Mouse (Mus musculus) embryonic fibroblast, embryonic 13.5 days (primary cell): ENCODE measurements at regions not wholly inside any gene's neighbourhood (a gene's known extent, or its start where the extent isn't known, plus 50 kb on each side); places are given as distances from the start of the nearest gene placed in this dataset.

Source experiments
- H3K27ac ChIP-seq: 2 replicates; pipeline ENCODE4 v1.5.1; 2012; ENCODE audit warnings: low read length, control low read depth, inconsistent platforms; ENCODE audit not compliant: insufficient read depth
- H3K4me1 ChIP-seq: 2 replicates; pipeline ENCODE4 v1.6.1; 2011; ENCODE audit warnings: low read length; ENCODE audit not compliant: control insufficient read depth, insufficient read depth
- H3K4me3 ChIP-seq: 2 replicates; pipeline ENCODE4 v1.5.1; 2011; ENCODE audit warnings: mild to moderate bottlenecking, control low read depth, low read length; ENCODE audit not compliant: insufficient read depth
- CTCF ChIP-seq: IDR thresholded peaks from 2 replicates; pipeline ENCODE4 v1.5.1; 2011; ENCODE audit warnings: mild to moderate bottlenecking, control low read depth, low read length, moderate library complexity, borderline replicate concordance; ENCODE audit not compliant: insufficient read depth
- POLR2A ChIP-seq: IDR thresholded peaks from 2 replicates; pipeline ENCODE4 v1.6.1; 2011; ENCODE audit warnings: low read depth, mild to moderate bottlenecking, control low read depth, low read length, moderate library complexity

GRCm38 (mm10) chr7:133382032-133382712 is 219.8 kb downstream of the Tex36 start:
- Histone ChIP-seq H3K4me1 (peaks cover 6% of the 10 kb centered on the region), H3K27ac (no peak overlapping the region), H3K4me3 (no peak overlapping the region)
- TF ChIP-seq CTCF (no peak), POLR2A (no peak)

- Histone ChIP-seq H3K4me3 (no peak overlapping the region), H3K27ac (no peak overlapping the region), H3K4me1 (peaks cover 6% of the 10 kb centered on the region)
- no peak for TF ChIP-seq POLR2A
- no peak for TF ChIP-seq CTCF
These were observed 222.6 kb downstream of the Tex36 start for GRCm38 (mm10) chr7:133379373-133379772.

GRCm38 (mm10) chr7:133378338-133378737 is 223.6 kb downstream of the Tex36 start:
- H3K27ac ChIP-seq, result no peak overlapping the region
- H3K4me3 ChIP-seq, result no peak overlapping the region
- H3K4me1 ChIP-seq, result peaks cover 6% of the 10 kb centered on the region
- TF ChIP-seq POLR2A, result no peak
- TF ChIP-seq CTCF, result no peak

- Histone ChIP-seq H3K4me3 (no peak overlapping the region), H3K4me1 (peaks cover 2% of the 10 kb centered on the region; the same call in 1 of the 2 replicates), H3K27ac (no peak overlapping the region)
- TF ChIP-seq POLR2A, result no peak
- no peak for TF ChIP-seq CTCF
These were observed 225.0 kb downstream of the Tex36 start for GRCm38 (mm10) chr7:133376833-133377484.

- H3K27ac ChIP-seq, result no peak overlapping the region
- H3K4me3 ChIP-seq, result no peak overlapping the region
- TF ChIP-seq CTCF (no peak), POLR2A (no peak)
- H3K4me1 ChIP-seq, result no peaks in the 10 kb centered on the region
These were observed 229.3 kb downstream of the Tex36 start for GRCm38 (mm10) chr7:133372695-133373094.

- Histone ChIP-seq H3K4me3 (no peak overlapping the region), H3K27ac (no peak overlapping the region), H3K4me1 (no peaks in the 10 kb centered on the region)
- TF ChIP-seq POLR2A, result no peak
- TF ChIP-seq CTCF, result no peak
These were observed 231.4 kb downstream of the Tex36 start for GRCm38 (mm10) chr7:133370542-133370941.

- Histone ChIP-seq H3K4me3 (no peak overlapping the region), H3K27ac (no peak overlapping the region), H3K4me1 (no peaks in the 10 kb centered on the region)
- TF ChIP-seq POLR2A (no peak), CTCF (no peak)
These were observed 237.4 kb downstream of the Tex36 start for GRCm38 (mm10) chr7:133364601-133365000.

GRCm38 (mm10) chr7:133328717-133329116 is 204.6 kb upstream of the Ctbp2 start:
- H3K4me1 ChIP-seq, result no peaks in the 10 kb centered on the region
- H3K4me3 ChIP-seq, result no peak overlapping the region
- H3K27ac ChIP-seq, result no peak overlapping the region
- no peak for TF ChIP-seq CTCF
- no peak for TF ChIP-seq POLR2A

- TF ChIP-seq CTCF, result no peak
- TF ChIP-seq POLR2A, result no peak
- Histone ChIP-seq H3K4me3 (no peak overlapping the region), H3K4me1 (no peaks in the 10 kb centered on the region), H3K27ac (no peak overlapping the region)
These were observed 201.5 kb upstream of the Ctbp2 start for GRCm38 (mm10) chr7:133325548-133326190.

GRCm38 (mm10) chr7:133323955-133324354 is 199.8 kb upstream of the Ctbp2 start:
- H3K4me3 ChIP-seq, result no peak overlapping the region
- no peak overlapping the region for H3K27ac ChIP-seq
- H3K4me1 ChIP-seq, result no peaks in the 10 kb centered on the region
- TF ChIP-seq CTCF (no peak), POLR2A (no peak)
